ENCODE assay signal across 32 mouse cellular contexts in the genomic region with DNA sequence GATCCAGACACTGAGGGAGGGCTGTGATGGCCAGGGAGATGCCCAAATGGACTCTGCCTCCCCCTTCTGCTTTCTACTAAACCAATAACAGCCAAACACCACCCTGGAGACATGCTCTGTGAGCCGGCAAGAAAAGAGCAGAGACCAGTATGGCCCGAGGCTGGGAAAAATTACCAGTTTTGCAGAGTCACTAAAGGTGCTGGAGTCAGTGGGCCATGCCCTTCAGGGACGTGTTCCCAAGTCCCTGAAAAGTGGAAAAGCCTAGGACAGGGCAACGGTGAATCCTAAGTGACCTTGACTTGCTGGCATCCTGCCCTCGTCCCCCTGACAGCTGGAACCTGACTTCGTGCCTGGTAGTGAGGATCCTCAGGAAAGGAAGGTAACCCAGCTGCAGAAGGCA. TPM values are rescaled to one million over a fixed set of nuclear protein-coding genes. Genes with fewer than 3 reads are reported as not detected.
A peak's percentile ranks its signal among the peaks of the same experiment; 100 is the strongest.
DNase-seq lines count a peak whose midpoint lies in the region; ATAC-seq and TF ChIP-seq lines count a peak whose summit lies in the region.
"Had no signal": no experiment of that assay in that cellular context is flagged by ENCODE, and none has a peak within 500 bp of the region (broad histone marks: within the 10 kb centered on the region; RNA-seq: fewer than 3 reads in every experiment).

No protein-coding gene starts in this region.

- ATAC-seq in kidney, embryonic 16.5 days (ENCODE audit: low FRiP score, low TSS enrichment), result no peak
- ATAC-seq in kidney, postnatal 0 days (replicated peaks; ENCODE audit: low FRiP score, low read depth), result no peak
- ATAC-seq in limb, embryonic 11.5 days (ENCODE audit: insufficient number of reproducible peaks, low FRiP score, low TSS enrichment, low read depth), result no peak
- ATAC-seq in frontal cortex, adult (ENCODE audit: low TSS enrichment), result no peak
- ATAC-seq: forebrain, embryonic 15.5 days; inflammation-experienced regulatory T-cells, adult 6 months; midbrain, embryonic 16.5 days; Patski had no signal

- no peak for TF ChIP-seq POLR2A in kidney, adult 2 months (IDR thresholded peaks at IDR 0.05; ENCODE audit: low read depth, low read length)

- no peak for TF ChIP-seq CTCF in kidney, adult 2 months (conservative IDR thresholded peaks at IDR 0.05; ENCODE audit: insufficient read depth, insufficient read length, low read depth, low read length)
- no peak for TF ChIP-seq CTCF in kidney, postnatal 0 days (IDR thresholded peaks at IDR 0.05; ENCODE audit: low read depth)

- DNase-seq in kidney, adult 18-20 months, result peak; percentile 59
- DNase-seq in kidney, adult 2 months, result peak; percentile 72
- no peak for DNase-seq in kidney, postnatal 0 days (ENCODE audit: low spot score)
- DNase-seq in limb, embryonic 11.5 days (ENCODE audit: low spot score), result peak; percentile 47
- DNase-seq in adrenal gland, postnatal 36 days, result no peak
- no peak for DNase-seq in embryo, embryonic 11 days
- DNase-seq: B cell, adult 2 months; cerebellum, adult 11-12 months; gastrocnemius, postnatal 10 days; layer of hippocampus, adult 9-11 months; left cerebral cortex, postnatal 4 days; liver, embryonic 13.5 days; lung, adult 2 months; right cerebral cortex, postnatal 14 days had no signal

- peaks cover 14% of the 10 kb centered on the region; the same call in 1 of the 2 replicates for H3K9me3 ChIP-seq in kidney, embryonic 16.5 days (ENCODE audit: low read length)
- H3K9me3 ChIP-seq in kidney, postnatal 0 days (replicated peaks; ENCODE audit: low read length), result 0 out of 2 replicates have a peak, but pooled peaks cover 4% of the 10 kb centered on the region
- peaks cover 5% of the 10 kb centered on the region; the same call in 1 of the 2 replicates for H3K9me3 ChIP-seq in limb, embryonic 11.5 days (ENCODE audit: control insufficient read depth, low read length)
- H3K9me3 ChIP-seq: liver, embryonic 13.5 days; megakaryocyte, embryonic 14.5 days had no signal

- H3K27me3 ChIP-seq in kidney, embryonic 16.5 days (ENCODE audit: insufficient read depth, low read length), result peaks cover 76% of the 10 kb centered on the region
- H3K27me3 ChIP-seq in kidney, adult 2 months (replicated peaks; ENCODE audit: control insufficient read depth, insufficient read depth, low read length), result no peaks in the 10 kb centered on the region
- peaks cover 53% of the 10 kb centered on the region for H3K27me3 ChIP-seq in kidney, postnatal 0 days (ENCODE audit: insufficient read depth, low read length)
- peaks cover 3% of the 10 kb centered on the region; the same call in 1 of the 2 replicates for H3K27me3 ChIP-seq in limb, embryonic 11.5 days (ENCODE audit: control insufficient read depth, insufficient read depth, low read length)
- H3K27me3 ChIP-seq: CH12.LX had no signal

- no peak overlapping the region for H3K4me3 ChIP-seq in kidney, embryonic 16.5 days (ENCODE audit: low read length)
- H3K4me3 ChIP-seq in kidney, adult 2 months (ENCODE audit: insufficient read depth, low read depth, low read length), result no peak overlapping the region
- no peak overlapping the region for H3K4me3 ChIP-seq in kidney, postnatal 0 days (replicated peaks; ENCODE audit: low read depth, low read length)
- H3K4me3 ChIP-seq in limb, embryonic 11.5 days (ENCODE audit: low read depth, low read length), result no peak overlapping the region
- H3K4me3 ChIP-seq: forebrain, embryonic 15.5 days; hindbrain, embryonic 12.5 days; liver, embryonic 13.5 days; megakaryocyte, embryonic 14.5 days; neural tube, embryonic 15.5 days had no signal

- H3K9ac ChIP-seq in kidney, embryonic 16.5 days (replicated peaks; ENCODE audit: low read length), result no peak overlapping the region
- no peak overlapping the region for H3K9ac ChIP-seq in kidney, postnatal 0 days (ENCODE audit: low read depth, low read length)
- peak overlapping the region; percentile 22; the same call in 1 of the 2 replicates for H3K9ac ChIP-seq in limb, embryonic 11.5 days (ENCODE audit: low read length)
- H3K9ac ChIP-seq: forebrain, embryonic 15.5 days; hindbrain, embryonic 12.5 days; liver, embryonic 13.5 days; neural tube, embryonic 15.5 days had no signal

- no peaks in the 10 kb centered on the region for H3K36me3 ChIP-seq in kidney, embryonic 16.5 days (ENCODE audit: insufficient read depth, low read length)
- H3K36me3 ChIP-seq in kidney, adult 2 months (ENCODE audit: control insufficient read depth, insufficient read depth, low read length), result no peaks in the 10 kb centered on the region
- no peaks in the 10 kb centered on the region for H3K36me3 ChIP-seq in kidney, postnatal 0 days (ENCODE audit: insufficient read depth, low read length)
- no peaks in the 10 kb centered on the region for H3K36me3 ChIP-seq in limb, embryonic 11.5 days (ENCODE audit: control insufficient read depth, insufficient read depth, low read length)
- H3K36me3 ChIP-seq: forebrain, embryonic 15.5 days; G1E; hindbrain, embryonic 12.5 days; liver, embryonic 13.5 days; neural tube, embryonic 15.5 days had no signal

- 5% methylated on average over 6 of the region's 6 CpGs for WGBS in kidney, embryonic 16.5 days
- WGBS in kidney, adult 2 months, result 5% methylated on average over 6 of the region's 6 CpGs
- 3% methylated on average over 6 of the region's 6 CpGs for WGBS in kidney, postnatal 0 days
- 6% methylated on average over 6 of the region's 6 CpGs for WGBS in limb, embryonic 11.5 days

- no peak overlapping the region for H3K4me2 ChIP-seq in kidney, embryonic 16.5 days (replicated peaks; ENCODE audit: low read depth, low read length)
- H3K4me2 ChIP-seq in kidney, postnatal 0 days (ENCODE audit: low read length), result no peak overlapping the region
- H3K4me2 ChIP-seq in limb, embryonic 11.5 days (ENCODE audit: low read depth, severe bottlenecking), result 0 out of 2 replicates have a peak overlapping the region, but pooled peaks have one; percentile 13
- H3K4me2 ChIP-seq: liver, embryonic 13.5 days; neural tube, embryonic 15.5 days had no signal

- peaks cover 2% of the 10 kb centered on the region for H3K4me1 ChIP-seq in kidney, embryonic 16.5 days (ENCODE audit: insufficient read depth, low read length)
- 0 out of 2 replicates have a peak, but pooled peaks cover 3% of the 10 kb centered on the region for H3K4me1 ChIP-seq in kidney, adult 2 months (ENCODE audit: control insufficient read depth, insufficient read depth, low read length)
- H3K4me1 ChIP-seq in kidney, postnatal 0 days (replicated peaks; ENCODE audit: insufficient read depth, low read length), result no peaks in the 10 kb centered on the region
- H3K4me1 ChIP-seq in limb, embryonic 11.5 days (ENCODE audit: control insufficient read depth, insufficient read depth, low read length), result peaks cover 53% of the 10 kb centered on the region
- H3K4me1 ChIP-seq: liver, embryonic 13.5 days; megakaryocyte, embryonic 14.5 days had no signal

- no peak overlapping the region for H3K27ac ChIP-seq in kidney, embryonic 16.5 days (ENCODE audit: low read length)
- peak overlapping the region; percentile 48 for H3K27ac ChIP-seq in kidney, adult 2 months (ENCODE audit: insufficient read depth, low read depth, low read length)
- H3K27ac ChIP-seq in kidney, postnatal 0 days, result peak overlapping the region; percentile 20; the same call in 1 of the 2 replicates
- peak overlapping the region; percentile 5; the same call in 1 of the 2 replicates for H3K27ac ChIP-seq in limb, embryonic 11.5 days (replicated peaks; ENCODE audit: low read depth, low read length)
- H3K27ac ChIP-seq: forebrain, embryonic 15.5 days; hindbrain, embryonic 12.5 days; liver, embryonic 13.5 days; neural tube, embryonic 15.5 days had no signal

RNA-seq across cellular contexts. Expression of a gene that starts 5.8 kb away (rescaled TPM):
- polyA plus RNA-seq in kidney, embryonic 16.5 days (2015; fragmentation: Nextera tagmentation; extraction: Ambion mirVana), result 22.3 and 24.7 TPM in 2 replicates
- polyA plus RNA-seq in kidney, adult 2 months (2012; rRNA removed), result 7.1 and 8.5 TPM in 2 replicates
- 19.0 and 22.5 TPM in 2 replicates for polyA plus RNA-seq in kidney, postnatal 0 days (2015; fragmentation: Nextera tagmentation; extraction: Ambion mirVana)
- 78.2 and 87.1 TPM in 2 replicates for polyA plus RNA-seq in limb, embryonic 11.5 days (2014; fragmentation: Nextera tagmentation; extraction: Ambion mirVana)
- 1 to 10 TPM; 4.2 to 6.4 TPM for total RNA-seq in adrenal gland, postnatal 36 days (2021)
- total RNA-seq: CH12.LX had no signal
- polyA plus RNA-seq: G1E, Patski had no signal

RNA-seq across cellular contexts. Expression of a gene that starts 25.2 kb away (rescaled TPM):
- polyA plus RNA-seq in kidney, embryonic 16.5 days (2015; fragmentation: Nextera tagmentation; extraction: Ambion mirVana), result not detected in 2 replicates
- polyA plus RNA-seq in kidney, adult 2 months (2012; rRNA removed), result 0.05 and 0.06 TPM in 2 replicates
- polyA plus RNA-seq in kidney, postnatal 0 days (2015; fragmentation: Nextera tagmentation; extraction: Ambion mirVana), result not detected in 2 replicates
- polyA plus RNA-seq in limb, embryonic 11.5 days (2014; fragmentation: Nextera tagmentation; extraction: Ambion mirVana), result not detected in 2 replicates
- total RNA-seq in adrenal gland, postnatal 36 days (2021), result not detected
- total RNA-seq: adrenal gland, adult 18-20 months; CH12.LX; G1E; gastrocnemius, postnatal 10 days; granulocyte monocyte progenitor cell, adult 5-6 weeks; left cerebral cortex, adult 18-20 months; left cerebral cortex, postnatal 4 days had no signal
- polyA plus RNA-seq: forebrain, embryonic 15.5 days; G1E; heart, embryonic 11.5 days; heart, postnatal 0 days; hindbrain, embryonic 12.5 days; inflammation-experienced regulatory T-cells, adult 6 months; large intestine, adult 2 months; liver, embryonic 13.5 days; lung, adult 2 months; midbrain, embryonic 16.5 days; neural tube, embryonic 15.5 days; Patski; thymus, postnatal 0 days had no signal

Comparison
In these comparisons a context has a peak if more than half of its experiments do, and no peak if none do; other contexts are left out.
1. DNase-seq: peak in kidney, adult 18-20 months (single experiment), kidney, adult 2 months (single experiment) and limb, embryonic 11.5 days (single experiment); none in kidney, postnatal 0 days (single experiment), adrenal gland, postnatal 36 days (0 of 2) and embryo, embryonic 11 days (single experiment).